Mouse (Mus musculus): ENCODE measurements around the gene Pappa. TPM values are rescaled to one million over a fixed set of nuclear protein-coding genes. Genes with fewer than 3 reads are reported as not detected.

The Pappa gene
- total and polyA plus RNA-seq, 3 experiments, result not detected

DNA sequence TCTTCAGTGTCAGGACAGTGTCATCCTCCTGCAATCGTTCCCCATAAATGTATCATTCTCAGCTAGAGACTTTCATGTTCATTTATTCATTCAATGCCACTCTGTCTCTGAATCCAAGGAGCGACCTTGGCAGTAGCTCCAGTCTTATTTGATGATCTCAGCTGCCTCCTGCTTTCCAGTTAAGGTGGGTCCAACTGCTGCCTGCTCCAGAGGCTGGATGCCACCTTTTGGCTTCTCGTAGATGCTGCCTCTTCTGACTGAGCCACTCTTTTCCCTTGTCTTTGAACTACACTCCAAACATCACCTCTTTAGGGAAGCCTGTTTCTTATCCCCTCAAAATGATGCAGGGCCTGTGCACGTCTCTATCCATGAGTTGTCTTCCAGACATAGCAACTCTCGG, 278.3 kb downstream of the Pappa start:
- H3K27ac ChIP-seq (ENCODE audit: control insufficient read depth, low read depth, low read length), result no peak overlapping the region
- no peaks in the 10 kb centered on the region for H3K9me3 ChIP-seq (replicated peaks; ENCODE audit: insufficient read depth, low read length)
- H3K9ac ChIP-seq (ENCODE audit: control insufficient read depth, low read depth, low read length, poor library complexity, severe bottlenecking), result no peak overlapping the region
- TF ChIP-seq NRF1 (IDR thresholded peaks at IDR 0.05; ENCODE audit: insufficient read depth, low read depth, low read length, poor library complexity, severe bottlenecking) (no peak), USF2 (IDR thresholded peaks at IDR 0.05; ENCODE audit: borderline replicate concordance in 1 of 2, insufficient read depth in 1 of 2, low read depth in 1 of 2, low read length in 2 of 2) (no peak), JUND (IDR thresholded peaks at IDR 0.05; ENCODE audit: low read depth, low read length) (no peak), MYB (IDR thresholded peaks at IDR 0.05; ENCODE audit: low read depth, low read length) (no peak), MXI1 (IDR thresholded peaks at IDR 0.05; ENCODE audit: low read depth, low read length) (no peak), ZC3H11A (IDR thresholded peaks at IDR 0.05; ENCODE audit: low read depth, low read length) (no peak), CHD1 (IDR thresholded peaks at IDR 0.05; ENCODE audit: low read depth, low read length) (no peak), POLR2AphosphoS5 (IDR thresholded peaks at IDR 0.05; ENCODE audit: borderline replicate concordance, low read depth, low read length) (no peak), RAD21 (IDR thresholded peaks at IDR 0.05; ENCODE audit: low read depth, low read length) (no peak), RCOR1 (IDR thresholded peaks at IDR 0.05; ENCODE audit: low read depth, low read length) (no peak), ZNF384 (IDR thresholded peaks at IDR 0.05; ENCODE audit: low read depth, low read length) (no peak), GABPA (IDR thresholded peaks at IDR 0.05; ENCODE audit: low read depth, low read length) (no peak), EP300 (IDR thresholded peaks at IDR 0.05; ENCODE audit: low read depth in 1 of 2, low read length in 2 of 2) (no peak), TBP (IDR thresholded peaks at IDR 0.05; ENCODE audit: low read depth, low read length) (no peak)
- no peaks in the 10 kb centered on the region for H3K27me3 ChIP-seq (ENCODE audit: control insufficient read depth in 1 of 2, insufficient read depth in 2 of 2, low read length in 2 of 2)
- no peaks in the 10 kb centered on the region for H3K36me3 ChIP-seq (ENCODE audit: control insufficient read depth in 1 of 2, insufficient read depth in 2 of 2, low read length in 2 of 2)
- H3K4me1 ChIP-seq (ENCODE audit: control insufficient read depth in 1 of 2, insufficient read depth in 2 of 2, low read length in 2 of 2), result no peaks in the 10 kb centered on the region
- no peak overlapping the region for H3K4me3 ChIP-seq (ENCODE audit: control insufficient read depth in 1 of 2, insufficient read depth in 1 of 2, low read depth in 2 of 2, low read length in 2 of 2)
- no peaks in the 10 kb centered on the region for H3K79me2 ChIP-seq (ENCODE audit: control insufficient read depth, insufficient read depth, low read length, poor library complexity)
- no peak for DNase-seq (ENCODE audit: low read depth, low spot score)

DNA sequence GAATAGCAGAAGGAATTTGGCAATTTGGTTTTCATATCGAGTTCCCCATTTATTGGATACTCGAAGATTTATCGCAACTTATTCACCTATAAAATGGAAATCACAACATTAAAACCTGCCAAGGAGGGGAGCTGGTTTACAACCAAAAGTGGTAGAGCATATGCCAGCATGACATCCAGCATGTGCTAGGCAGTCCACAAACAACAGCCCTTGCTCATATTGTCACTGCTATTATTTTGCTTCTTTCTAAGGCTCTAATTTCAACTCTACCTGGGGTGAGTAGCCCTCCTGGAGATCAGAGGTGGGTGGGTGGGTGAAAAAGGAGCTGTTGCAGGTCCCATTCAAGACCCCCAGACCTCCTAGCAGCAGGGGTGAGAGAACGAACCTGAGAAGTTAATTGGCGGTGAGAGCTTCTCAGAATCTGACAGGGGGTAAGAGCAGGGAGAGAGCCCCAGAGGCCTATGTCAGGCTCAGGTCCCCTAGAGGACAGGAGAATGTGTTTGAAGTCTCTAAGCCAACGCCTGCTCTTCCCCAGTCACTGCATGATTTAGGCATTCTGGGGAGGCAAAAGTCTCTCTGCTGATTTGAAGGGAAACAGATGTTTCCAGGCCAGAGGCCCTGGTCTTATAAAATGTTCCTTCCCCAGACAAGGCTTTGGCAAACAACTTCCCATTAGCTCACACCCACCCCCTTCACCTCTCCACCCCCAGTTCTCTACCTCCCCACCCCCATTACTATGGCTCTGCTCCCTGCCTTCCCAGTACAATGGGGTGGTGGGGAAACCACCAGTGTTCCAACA, 279.1 kb downstream of the Pappa start:
- DNase-seq (ENCODE audit: low read depth, low spot score), result no peak
- H3K9me3 ChIP-seq (replicated peaks; ENCODE audit: insufficient read depth, low read length), result no peaks in the 10 kb centered on the region

More for the DNA sequence above, 279.1 kb downstream of the Pappa start:
- H3K27me3 ChIP-seq (ENCODE audit: control insufficient read depth in 1 of 2, insufficient read depth in 2 of 2, low read length in 2 of 2), result no peaks in the 10 kb centered on the region
- H3K27ac ChIP-seq (ENCODE audit: control insufficient read depth, low read depth, low read length), result no peak overlapping the region
- H3K36me3 ChIP-seq (ENCODE audit: control insufficient read depth in 1 of 2, insufficient read depth in 2 of 2, low read length in 2 of 2), result no peaks in the 10 kb centered on the region
- H3K4me3 ChIP-seq (ENCODE audit: control insufficient read depth in 1 of 2, insufficient read depth in 1 of 2, low read depth in 2 of 2, low read length in 2 of 2), result no peak overlapping the region
- no peak for TF ChIP-seq SMC3 (IDR thresholded peaks at IDR 0.05; ENCODE audit: low read depth, low read length)
- TF ChIP-seq MAX (IDR thresholded peaks at IDR 0.05; ENCODE audit: low read length), result no peak
- no peak for TF ChIP-seq SIN3A (IDR thresholded peaks at IDR 0.05; ENCODE audit: low read length)
- no peak for TF ChIP-seq POLR2AphosphoS2 (IDR thresholded peaks at IDR 0.05; ENCODE audit: low read length)
- no peak for TF ChIP-seq MAZ (IDR thresholded peaks at IDR 0.05; ENCODE audit: low read depth, low read length)
- no peak for TF ChIP-seq ELF1 (IDR thresholded peaks at IDR 0.05; ENCODE audit: low read depth, low read length)
- no peak for TF ChIP-seq EP300 (IDR thresholded peaks at IDR 0.05; ENCODE audit: low read depth in 1 of 2, low read length in 2 of 2)
- no peak for TF ChIP-seq MEF2A (IDR thresholded peaks at IDR 0.05; ENCODE audit: extremely low read depth, insufficient replicate concordance, low read depth, low read length, poor library complexity, severe bottlenecking)
- no peak for TF ChIP-seq MAFK (IDR thresholded peaks at IDR 0.05; ENCODE audit: borderline replicate concordance, low read depth, low read length)
- no peak for TF ChIP-seq UBTF (IDR thresholded peaks at IDR 0.05; ENCODE audit: borderline replicate concordance, insufficient read depth, low read depth, low read length)
- no peak for TF ChIP-seq USF2 (IDR thresholded peaks at IDR 0.05; ENCODE audit: borderline replicate concordance in 1 of 2, insufficient read depth in 1 of 2, low read depth in 1 of 2, low read length in 2 of 2)
- no peak for TF ChIP-seq MYB (IDR thresholded peaks at IDR 0.05; ENCODE audit: low read depth, low read length)
- no peaks in the 10 kb centered on the region for H3K4me1 ChIP-seq (ENCODE audit: control insufficient read depth in 1 of 2, insufficient read depth in 2 of 2, low read length in 2 of 2)
- H3K79me2 ChIP-seq (ENCODE audit: control insufficient read depth, insufficient read depth, low read length, poor library complexity), result no peaks in the 10 kb centered on the region
- H3K9ac ChIP-seq (ENCODE audit: control insufficient read depth, low read depth, low read length, poor library complexity, severe bottlenecking), result no peak overlapping the region
